Mouse (Mus musculus) activated CD4-positive, CD25-positive, alpha-beta regulatory T cell, adult 4 months (primary cell): Measurements from ENCODE around the gene Clic4. TPM values are rescaled to one million over a fixed set of nuclear protein-coding genes. Genes with fewer than 3 reads are reported as not detected.

Experiments
- ATAC-seq: one replicate; pipeline ENCODE4 v1.8.0; 2017
- polyA plus RNA-seq, 2 experiments: library from polyadenylated mRNA; unstranded; fragments of 100-300 nt; shearing (Covaris generic); gene quantifications; one replicate each; pipeline ENCODE4 v1.2.1; 2017

Clic4 gene
- polyA plus RNA-seq, 2 experiments from 2014 or later, result 4.5 to 8.8 TPM

DNA sequence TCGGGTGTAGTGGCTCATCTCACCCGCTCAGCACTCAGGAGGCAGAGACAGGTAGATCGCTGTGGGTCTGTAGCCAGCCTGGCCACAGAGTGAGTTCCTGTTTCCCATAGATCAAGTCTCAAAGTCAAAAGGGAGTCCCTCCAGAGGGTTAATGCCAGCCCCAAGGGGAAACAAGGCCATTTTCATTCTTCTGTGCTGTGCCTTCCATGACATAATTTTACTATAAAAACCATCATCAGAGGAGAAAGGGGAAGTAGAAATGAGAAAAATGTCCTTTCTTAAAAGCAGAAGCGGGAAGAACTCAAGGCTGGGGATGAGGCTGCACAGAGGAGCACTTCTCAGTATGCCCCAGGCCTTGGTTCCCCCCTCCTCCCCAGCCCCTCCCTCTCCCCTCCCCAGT lies 90.8 kb downstream of the Clic4 start:
- ATAC-seq, result no peak

DNA sequence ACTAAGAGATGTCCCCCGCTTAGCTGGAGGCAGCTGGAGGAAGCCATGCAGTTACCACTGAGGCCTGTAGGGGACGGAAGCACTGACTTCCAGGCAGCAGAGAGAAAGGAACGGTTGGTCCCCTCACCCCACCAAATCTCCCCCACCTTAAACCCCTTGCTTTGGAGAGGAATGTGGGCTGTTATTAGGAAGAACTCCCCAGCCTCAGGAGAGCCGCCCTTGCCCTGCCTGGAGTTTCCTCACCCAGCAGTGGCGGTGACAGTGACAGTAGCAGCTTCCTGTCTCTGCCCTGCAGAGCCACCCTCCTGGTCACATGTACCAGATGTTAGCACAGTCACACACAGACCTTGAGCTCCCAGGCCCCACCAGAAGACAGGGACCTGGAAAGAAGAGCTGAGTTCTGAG lies 93.5 kb downstream of the Clic4 start:
- peak; percentile 84 for ATAC-seq

DNA sequence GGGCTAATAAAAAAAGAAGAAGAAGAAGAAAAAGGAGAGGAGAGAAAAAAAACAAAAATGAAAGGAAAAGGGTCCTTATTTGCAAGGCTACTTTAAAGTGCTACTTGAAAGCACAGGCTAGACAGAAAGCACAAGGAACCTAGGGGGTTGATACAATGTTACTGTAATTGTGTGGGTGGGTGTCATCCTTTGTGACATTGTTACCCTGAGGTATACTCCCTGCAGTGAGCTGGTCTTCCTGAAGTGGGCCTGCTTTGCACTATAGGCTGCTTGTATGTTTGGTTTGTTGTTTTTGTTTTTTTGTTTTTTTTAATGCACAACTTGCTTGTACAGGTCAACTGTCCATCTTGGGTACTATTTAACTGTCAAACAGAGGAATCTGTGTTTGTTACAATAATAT lies 95.0 kb downstream of the Clic4 start:
- ATAC-seq, result no peak

DNA sequence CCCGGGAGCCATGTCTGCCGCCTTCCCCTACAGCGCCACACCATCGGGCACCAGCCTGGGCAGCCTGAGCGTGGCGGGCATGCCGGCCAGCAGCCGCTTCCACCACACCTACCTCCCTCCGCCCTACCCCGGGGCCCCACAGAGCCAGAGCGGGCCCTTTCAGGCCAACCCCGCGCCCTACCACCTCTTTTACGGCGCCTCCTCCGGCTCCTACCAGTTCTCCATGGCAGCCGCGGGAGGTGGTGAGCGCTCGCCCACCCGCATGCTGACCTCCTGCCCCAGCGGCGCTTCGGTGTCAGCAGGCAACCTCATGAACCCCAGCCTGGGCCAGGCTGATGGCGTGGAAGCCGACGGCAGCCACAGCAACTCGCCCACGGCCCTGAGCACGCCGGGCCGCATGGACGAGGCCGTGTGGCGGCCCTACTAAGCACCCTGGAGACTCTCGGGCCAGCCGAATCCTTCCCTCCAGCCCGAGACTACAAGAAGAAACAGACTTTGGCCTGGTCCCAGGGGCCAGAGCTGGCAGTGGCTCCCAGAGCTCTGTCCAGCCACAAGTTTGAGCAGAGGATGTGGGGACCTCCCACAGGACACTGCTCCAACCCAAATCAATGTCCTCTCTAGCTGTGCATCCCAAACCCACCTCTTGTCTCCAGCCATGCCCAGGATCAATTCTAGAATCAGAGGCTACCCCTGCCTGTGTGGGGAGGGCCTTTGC lies 97.1 kb downstream of the Clic4 start:
- no peak for ATAC-seq

DNA sequence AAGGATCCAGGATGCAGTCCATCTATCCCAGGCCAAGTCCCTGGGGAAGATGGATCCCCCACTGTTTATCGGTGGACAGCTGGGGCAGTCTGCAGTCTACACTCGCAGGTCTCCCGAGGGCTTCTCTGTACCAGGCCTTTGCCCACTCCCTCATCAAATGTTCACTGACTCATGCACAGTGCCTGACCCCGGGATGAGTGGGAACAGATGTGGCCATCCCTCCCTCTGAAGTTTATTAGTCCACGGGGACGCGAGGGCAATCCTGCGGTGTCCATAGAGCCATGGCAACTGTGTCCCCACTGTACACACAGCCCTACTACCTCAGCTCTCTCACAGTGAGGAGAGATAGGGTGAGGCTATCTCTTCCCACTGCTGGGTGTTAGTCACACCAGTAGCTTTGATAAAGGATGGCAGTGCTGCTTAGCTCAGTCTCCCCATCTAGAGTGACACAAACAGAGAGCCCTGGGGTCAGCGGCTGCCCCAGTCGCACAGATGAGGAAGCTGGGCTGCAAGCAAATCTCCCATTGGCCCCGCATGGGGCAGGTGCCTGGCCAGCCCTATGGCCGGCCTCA lies 101.2 kb downstream of the Clic4 start:
- no peak for ATAC-seq

DNA sequence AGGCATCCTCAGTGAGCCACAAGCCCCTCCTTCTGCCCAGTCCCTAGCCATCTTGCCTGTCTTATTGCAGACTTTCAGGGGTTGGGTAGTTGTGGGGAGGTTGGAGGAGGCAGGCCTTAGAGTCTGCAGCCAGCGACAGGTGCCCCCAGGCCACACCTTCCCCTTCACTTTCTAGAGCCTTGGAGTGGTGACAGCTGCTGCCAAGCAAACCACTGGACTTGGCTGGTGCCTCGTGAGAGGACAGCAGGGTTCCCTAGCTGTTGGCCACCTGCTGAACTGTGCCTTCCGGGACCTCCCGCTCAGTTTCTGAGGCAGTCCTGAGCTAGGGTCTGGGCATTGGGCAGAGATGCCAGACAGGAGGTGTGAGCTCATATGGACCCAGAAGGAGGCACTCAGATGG lies 103.1 kb downstream of the Clic4 start:
- no peak for ATAC-seq

DNA sequence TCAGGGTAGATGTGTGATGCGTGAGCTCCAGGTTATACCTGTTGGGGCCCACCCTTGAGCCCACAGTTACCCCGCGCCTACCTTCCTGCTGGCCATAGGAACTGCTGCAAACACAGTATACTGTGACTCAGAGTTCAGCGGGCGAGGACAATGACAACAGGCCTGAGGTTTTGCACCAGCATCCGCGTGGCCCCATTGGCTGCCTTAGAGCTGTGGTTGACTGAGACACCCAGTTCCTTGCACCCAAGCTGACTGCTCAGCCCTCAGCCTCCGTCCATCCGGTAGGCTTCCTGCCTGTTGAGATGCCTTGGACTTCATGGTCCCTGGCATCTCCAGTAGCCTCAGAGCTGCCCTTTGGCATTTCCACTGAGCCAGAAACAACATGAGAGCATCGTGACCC lies 103.5 kb downstream of the Clic4 start:
- ATAC-seq, result peak; percentile 49

DNA sequence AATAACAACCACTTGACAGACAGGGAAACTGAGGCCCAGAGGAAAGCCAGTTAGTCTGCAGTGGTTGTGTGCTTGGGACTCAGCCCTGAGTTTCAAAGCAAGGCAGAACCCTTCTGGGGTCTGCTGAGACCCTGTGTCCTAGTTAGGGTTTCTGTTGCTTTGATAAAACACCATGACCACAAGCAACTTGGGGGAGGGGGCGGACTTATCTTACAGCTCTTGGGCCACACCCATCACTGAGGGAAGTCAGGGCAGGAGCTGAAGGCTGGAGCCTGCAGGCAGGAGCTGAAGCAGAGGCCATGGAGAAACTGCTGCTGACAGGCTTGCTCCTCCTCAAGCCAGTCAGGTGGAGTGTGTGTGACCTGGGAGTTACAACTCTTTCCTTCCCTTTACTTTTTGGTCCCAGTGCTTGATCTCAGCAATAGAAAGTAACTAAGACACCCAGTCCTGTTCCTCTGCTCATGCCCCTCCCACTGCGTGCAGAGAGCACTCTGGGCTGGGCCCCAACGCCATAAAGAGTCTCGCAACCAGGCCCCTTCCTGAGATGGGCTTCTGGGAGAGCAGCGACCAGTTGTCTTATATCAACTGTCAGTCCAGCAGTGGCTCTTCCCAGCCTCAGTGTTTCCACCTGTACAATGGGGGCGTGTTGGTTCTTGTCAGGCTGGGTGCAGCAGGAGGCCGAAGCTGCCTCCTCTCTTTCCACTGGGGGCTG lies 104.6 kb downstream of the Clic4 start:
- no peak for ATAC-seq

DNA sequence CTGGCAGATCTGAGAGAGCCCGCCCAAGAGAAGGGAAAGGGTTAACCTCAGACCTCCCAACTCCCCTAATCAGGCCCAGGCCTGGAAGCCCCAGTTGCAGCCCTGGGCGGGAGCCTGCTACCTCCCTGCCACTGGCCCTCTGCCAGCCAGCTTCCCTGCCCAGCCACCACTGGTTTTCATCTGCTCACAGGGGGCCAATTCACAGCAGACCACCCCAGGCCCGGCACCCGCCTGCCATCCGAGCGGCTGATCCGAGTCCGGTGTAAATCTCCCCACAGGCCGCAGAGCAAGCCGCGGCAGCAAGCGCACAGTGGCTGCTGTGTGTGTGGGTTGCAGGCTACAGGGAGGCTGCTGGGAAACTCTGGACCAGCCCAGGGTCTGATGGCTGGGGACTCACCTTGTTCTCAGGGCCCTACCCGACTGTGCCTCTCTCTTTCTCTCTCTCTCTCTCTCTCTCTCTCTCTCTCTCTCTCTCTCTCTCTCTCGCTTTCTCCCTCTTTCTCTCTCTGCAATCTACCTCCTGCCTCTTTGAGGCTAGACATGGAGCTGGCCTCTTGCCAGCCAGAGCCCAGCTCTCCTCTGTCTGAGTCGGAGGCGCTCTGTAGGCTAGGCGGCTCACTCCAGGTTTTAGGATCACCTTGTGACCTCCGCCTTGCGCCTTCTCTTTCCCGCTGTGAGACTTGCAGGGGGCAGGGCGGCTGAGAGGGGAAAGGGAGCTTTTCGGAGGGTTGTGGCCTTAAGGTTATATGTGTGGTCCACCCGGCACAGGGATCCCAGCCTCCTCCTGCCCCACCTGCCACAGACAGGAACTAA lies 106.0 kb downstream of the Clic4 start:
- no peak for ATAC-seq

DNA sequence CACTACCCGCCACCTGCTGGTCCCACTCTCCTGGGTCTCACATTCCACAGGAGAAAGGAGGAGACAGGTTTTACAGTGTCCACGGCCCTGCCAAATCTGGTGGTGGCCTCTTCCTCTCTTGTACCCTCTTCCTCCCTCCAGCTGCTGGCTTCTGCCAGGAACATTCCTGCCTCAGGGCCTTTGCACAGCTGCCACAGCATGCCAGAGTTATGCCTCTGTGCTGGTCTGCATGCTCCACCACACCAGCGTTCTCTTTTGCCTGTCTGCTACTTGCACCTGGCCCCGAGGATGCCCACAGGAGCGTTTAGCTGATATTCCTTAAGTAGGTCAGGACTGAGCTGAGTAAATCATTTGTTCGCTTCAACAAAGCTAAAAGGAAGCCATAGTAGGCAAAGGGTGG lies 106.9 kb downstream of the Clic4 start:
- no peak for ATAC-seq

Other genes with a start within 250 kb of the Clic4 start
- gene Runx3, start 152.2 kb downstream of the Clic4 start, polyA plus RNA-seq, result 10 to 100 TPM; 12.8 to 17.6 TPM
- gene Srrm1, start 80.5 kb upstream of the Clic4 start, polyA plus RNA-seq, result 100 to 1,000 TPM; 205 to 216 TPM
- gene Ncmap, start 125.4 kb upstream of the Clic4 start, polyA plus RNA-seq, result 10 to 100 TPM; 22.3 to 52.3 TPM
- gene Rcan3, start 161.0 kb upstream of the Clic4 start, polyA plus RNA-seq, result 10 to 100 TPM; 14.6 to 23.0 TPM
- under 1 TPM in 1 of 2 experiments, not detected in 1; 0.22 TPM for gene Stpg1, start 222.0 kb upstream of the Clic4 start, polyA plus RNA-seq
- 10 to 100 TPM; 12.5 to 13.9 TPM for gene Nipal3, start 222.2 kb upstream of the Clic4 start, polyA plus RNA-seq